Mouse (Mus musculus) neural tube, embryonic 10.5 days (tissue): Measurements from ENCODE around the gene Trim26.
"Not testable (repeated sequence)": the region's sequence is repeated elsewhere in the genome, so short reads cannot be mapped to it uniquely, and the experiment has no call there.

Experiments used
- DNase-seq: peaks from one replicate; pipeline ENCODE4 v3.0.0-alpha.2; 2017; ENCODE audit warnings: low spot score; ENCODE audit errors: extremely low spot score

The Trim26 gene

GRCm38 (mm10) chr17:36851200-36851599 lies 14.3 kb downstream of the Trim26 start:
- no peak for DNase-seq

GRCm38 (mm10) chr17:36851627-36852026 lies 14.7 kb downstream of the Trim26 start:
- DNase-seq: no peak

DNA sequence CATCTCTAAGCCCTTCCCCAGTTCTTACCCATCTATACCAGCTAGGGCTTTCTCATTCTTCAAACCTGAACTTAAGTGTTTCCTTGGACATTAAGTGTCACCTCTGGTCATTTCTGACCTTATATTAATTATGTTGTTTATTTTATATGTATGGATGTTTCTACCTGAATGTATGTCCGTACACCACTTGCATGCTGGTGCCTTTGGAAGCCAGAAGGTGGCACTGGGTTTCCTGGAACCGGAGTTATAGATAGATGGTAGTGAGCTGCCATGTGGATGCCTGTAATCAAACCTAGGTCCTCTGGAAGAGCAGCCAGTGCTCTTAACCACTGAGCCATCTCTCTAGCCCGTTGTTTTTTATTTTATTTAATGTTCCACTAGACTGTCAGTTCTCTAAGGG lies 18.6 kb downstream of the Trim26 start:
- DNase-seq: no peak

DNA sequence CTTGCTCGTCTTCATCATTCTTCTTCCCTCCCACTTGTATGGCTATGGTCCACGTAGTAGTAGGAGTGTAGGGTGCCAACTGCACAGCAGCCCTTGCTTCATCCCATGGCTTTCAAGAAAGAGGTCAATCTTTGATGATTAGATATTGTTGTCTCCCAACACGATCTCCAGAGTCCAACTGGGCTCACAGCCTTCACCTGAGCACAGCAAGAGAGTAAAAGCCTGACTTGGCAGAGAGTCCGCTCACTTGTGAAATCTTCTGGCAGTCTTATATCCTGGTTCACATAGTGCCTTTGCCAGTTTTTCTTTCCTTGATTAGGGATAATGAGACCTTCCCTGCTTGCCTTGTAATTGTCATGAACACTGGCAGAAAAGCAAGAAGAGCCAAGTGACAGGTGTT lies 19.3 kb downstream of the Trim26 start:
- DNase-seq: no peak

DNA sequence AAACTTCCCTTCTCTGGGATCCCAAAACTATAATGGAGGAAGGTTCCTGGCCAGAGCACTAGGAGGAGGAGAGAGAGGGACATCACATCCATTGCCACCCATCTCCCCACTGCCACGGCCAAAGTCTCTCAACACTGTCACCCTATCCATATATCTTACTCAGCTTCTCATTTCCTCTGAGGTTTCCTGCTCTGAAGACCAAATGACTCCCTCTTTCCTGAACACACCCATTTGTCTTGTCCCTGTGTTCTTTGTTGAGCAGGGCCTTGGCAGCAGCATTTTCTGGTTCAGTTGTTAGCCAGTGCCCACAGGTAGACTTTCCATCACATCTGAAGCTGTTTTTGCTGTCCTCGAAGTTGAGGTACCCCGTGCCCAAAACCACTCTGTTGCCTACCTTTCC lies 21.2 kb downstream of the Trim26 start:
- DNase-seq: no peak

DNA sequence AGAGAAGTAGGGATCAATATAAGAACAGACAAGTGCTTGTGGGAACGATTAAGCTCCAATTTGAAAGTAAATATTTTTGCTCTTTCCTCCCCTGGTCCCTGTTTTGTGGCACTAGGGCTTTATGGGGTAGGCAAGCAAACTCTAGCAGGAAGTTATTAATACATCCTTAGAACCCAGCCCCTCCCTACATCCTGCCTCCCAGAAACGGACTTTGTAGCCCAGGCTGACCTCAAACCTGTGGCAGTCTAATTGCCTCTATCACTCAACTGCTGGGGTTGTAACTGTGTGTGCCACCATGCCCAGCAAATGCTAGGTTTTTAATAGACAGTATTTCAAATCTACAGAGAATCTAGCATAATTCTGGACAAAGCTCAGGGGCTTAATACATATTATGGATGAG lies 24.7 kb downstream of the Trim26 start:
- DNase-seq: no peak

DNA sequence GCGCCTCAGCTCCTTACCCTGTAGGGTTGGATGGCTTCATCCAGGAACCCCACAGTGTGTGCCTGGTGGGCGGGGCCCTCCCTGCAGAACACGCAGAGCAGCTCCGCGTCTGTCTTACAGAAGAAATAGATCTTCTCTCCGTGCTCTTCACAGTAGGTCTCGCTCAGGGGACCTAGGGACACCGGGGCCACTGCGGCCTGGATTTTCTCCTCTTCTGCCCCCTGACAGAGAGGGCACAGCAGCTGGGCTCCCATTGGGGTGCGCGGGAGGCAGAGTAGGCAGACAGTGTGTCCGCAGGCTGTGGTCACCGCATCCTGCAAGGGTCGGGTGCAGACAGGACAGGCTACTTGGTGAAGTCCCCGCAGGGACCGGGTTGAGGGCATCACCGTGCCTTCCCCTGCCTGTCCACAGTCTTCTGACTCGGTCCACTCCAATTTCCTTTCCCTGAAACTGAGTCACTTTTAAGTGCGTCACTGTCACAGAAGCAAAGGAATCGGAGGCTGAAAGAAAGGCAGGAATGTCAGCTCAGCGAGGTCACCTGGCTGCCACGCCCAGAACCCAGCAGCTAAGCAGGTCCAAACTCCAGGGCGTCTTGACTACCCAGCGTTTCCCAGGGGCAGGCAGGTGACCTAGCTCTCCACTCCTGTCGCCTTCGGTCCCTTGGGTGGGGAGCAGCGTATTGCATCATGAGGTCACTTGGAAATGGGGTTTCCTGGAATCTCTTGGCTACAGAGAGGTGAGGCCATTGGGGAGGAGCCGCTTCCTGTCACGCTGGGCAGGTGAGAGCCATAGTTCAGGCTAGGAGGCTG lies 30.0 kb downstream of the Trim26 start, which contains the start of gene Trim15:
Gene Trim15, minus strand, starts transcription at position 492 of the 809 bp plus-strand sequence.
- DNase-seq: peak; percentile 16

DNA sequence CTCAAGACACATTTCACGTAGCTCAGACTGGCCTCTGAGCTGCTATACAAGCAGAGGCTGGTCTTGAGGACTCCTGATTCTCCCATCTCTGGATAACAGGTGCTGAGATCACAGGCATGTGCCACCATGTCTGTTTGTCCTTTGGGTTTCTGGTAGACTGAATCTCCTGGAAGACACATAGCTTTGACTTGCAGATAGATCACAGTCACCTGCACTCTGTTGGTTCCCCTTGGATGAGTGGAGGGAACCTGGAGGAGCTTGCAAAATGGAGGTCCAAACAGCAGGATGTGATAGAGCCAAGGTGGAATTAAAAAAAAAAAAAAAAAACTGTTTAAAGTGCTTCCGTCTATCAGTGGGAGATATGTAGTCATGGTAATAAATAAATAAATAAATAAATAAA lies 31.9 kb downstream of the Trim26 start:
- DNase-seq: no peak

DNA sequence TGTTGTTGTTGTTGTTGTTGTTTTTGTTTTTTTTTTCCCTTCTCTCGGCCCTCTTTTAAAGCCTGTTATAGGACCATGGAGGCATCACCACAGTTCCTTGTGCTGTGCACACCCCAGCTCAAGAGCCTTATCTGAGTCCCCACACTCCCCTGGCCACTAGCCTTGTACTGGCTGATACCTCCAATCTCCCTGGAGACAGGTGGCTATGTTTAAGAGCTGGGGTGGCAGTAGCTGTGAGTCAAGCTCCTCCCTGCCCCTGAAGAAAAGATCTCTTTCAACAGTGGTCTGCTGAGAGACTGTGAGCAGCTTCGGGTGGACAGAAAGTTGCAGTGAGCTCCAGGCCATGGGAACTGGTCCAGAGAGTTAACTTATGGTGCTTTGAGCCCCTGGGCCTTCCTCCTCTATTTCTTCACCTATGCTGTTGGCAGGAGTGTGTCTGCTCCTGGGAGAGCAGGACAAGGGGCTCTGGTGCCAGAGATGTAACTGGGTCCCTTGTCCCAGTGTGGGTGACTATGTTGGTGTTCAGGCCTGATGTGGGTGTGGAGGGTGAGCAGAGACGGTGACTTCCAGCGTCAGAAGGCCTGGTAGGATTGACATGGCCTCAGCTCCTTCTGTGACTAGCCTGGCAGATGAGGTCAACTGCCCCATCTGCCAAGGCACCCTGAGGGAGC lies 32.5 kb downstream of the Trim26 start, which contains the start of gene Trim10:
Gene Trim10, plus strand, starts transcription at position 291 of the 671 bp plus-strand sequence.
- DNase-seq: no peak

GRCm38 (mm10) chr17:36869955-36870810 lies 33.2 kb downstream of the Trim26 start:
- no peak for DNase-seq

- no peak for DNase-seq
These were observed 37.7 kb downstream of the Trim26 start for GRCm38 (mm10) chr17:36874636-36875035.

DNA sequence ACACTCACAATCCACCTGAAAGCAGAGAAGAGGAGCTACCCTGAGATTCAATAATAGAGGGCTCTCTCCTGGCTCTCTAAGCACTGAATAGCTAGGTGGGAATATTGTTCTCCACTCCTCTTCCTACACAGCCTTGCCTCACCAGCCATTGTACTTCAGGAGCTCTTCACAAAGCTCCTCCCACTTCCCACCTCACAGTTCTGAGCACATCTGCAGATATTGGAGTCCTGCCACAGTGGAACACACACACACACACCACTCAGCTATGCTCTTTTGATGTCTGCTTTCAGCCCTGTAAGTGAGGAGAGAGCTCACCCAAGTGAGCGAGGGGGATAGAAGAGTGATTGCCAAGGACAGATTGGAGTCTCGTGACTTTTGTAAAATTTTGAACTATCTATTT lies 46.4 kb downstream of the Trim26 start:
- no peak for DNase-seq

GRCm38 (mm10) chr17:36885132-36885790 lies 48.3 kb downstream of the Trim26 start:
- DNase-seq: no peak

- no peak for DNase-seq
These were observed 53.4 kb downstream of the Trim26 start, which contains the start of gene Trim40 for GRCm38 (mm10) chr17:36890073-36890903. TSS of gene Trim40 (minus strand) at chr17:36890123.

- not testable (repeated sequence) for DNase-seq
These were observed 54.6 kb downstream of the Trim26 start for GRCm38 (mm10) chr17:36891496-36891895.

GRCm38 (mm10) chr17:36892362-36892761 lies 55.4 kb downstream of the Trim26 start:
- DNase-seq: peak; percentile 20

GRCm38 (mm10) chr17:36893387-36893786 lies 56.5 kb downstream of the Trim26 start:
- DNase-seq: no peak

DNA sequence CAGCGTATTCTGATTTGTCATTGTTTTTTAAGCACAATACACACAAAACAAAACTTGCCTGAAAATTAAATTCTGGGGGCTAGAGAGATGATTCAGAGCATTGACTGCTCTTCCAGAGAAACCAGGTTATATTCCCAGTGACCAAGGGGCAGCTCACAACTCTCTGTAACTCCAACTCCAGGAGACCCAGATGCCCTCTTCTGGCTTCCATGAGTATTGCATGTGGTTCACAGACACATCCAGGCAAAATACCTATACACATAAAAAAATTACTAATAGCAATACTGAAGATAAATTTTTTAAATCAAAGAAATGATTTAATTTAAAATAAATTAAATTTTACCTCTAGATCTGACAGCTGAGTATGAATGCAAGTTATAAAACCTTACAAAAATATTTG lies 59.6 kb downstream of the Trim26 start:
- DNase-seq: peak; percentile 31

DNA sequence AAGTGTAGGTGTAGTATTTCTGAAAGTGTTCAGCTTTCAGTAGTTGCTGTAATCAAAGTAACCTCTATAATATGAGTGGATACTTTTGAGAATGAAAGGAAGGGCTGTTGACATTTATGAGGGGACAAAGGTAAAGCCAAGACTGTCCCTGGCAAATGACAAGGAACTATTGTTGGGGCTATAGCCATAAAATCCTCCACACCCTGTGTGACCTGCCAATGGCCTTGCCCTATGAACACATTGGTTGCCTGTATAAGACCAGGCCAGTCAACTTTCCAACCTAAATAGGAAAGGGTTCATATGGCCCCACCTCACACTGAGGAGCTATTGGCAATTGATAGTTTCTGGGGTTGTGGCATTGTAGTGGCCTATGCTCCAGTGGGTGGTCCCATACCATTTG lies 60.1 kb downstream of the Trim26 start:
- no peak for DNase-seq

GRCm38 (mm10) chr17:36897552-36898205 lies 60.7 kb downstream of the Trim26 start, which contains the start of gene Trim31:
TSS of gene Trim31 (plus strand) at chr17:36898118.
- no peak for DNase-seq
